Mouse (Mus musculus) left cerebral cortex, postnatal 14 days (tissue): Measurements from ENCODE around the gene Grm4. TPM values are rescaled to one million over a fixed set of nuclear protein-coding genes. Genes with fewer than 3 reads are reported as not detected.

Source experiments
- DNase-seq, 2 experiments: peaks; one replicate each; pipeline ENCODE4 v3.0.0; 2021 to 2022; ENCODE audit warnings: low spot score in 2 of 2, mixed read lengths in 1 of 2
- intact Hi-C: fragments of 180-260 bp; cut with DNase I; formaldehyde crosslinking; loops from one replicate; pipeline ENCODE4 v1.15.1; 2025
- total RNA-seq, 2 experiments: library from RNA; stranded (reverse); gene quantifications; 2 replicates each; pipeline ENCODE4 v1.2.3; 2021

Grm4 gene
- total RNA-seq, 2 experiments from 2014 or later = 24.1 to 25.6 TPM

DNA sequence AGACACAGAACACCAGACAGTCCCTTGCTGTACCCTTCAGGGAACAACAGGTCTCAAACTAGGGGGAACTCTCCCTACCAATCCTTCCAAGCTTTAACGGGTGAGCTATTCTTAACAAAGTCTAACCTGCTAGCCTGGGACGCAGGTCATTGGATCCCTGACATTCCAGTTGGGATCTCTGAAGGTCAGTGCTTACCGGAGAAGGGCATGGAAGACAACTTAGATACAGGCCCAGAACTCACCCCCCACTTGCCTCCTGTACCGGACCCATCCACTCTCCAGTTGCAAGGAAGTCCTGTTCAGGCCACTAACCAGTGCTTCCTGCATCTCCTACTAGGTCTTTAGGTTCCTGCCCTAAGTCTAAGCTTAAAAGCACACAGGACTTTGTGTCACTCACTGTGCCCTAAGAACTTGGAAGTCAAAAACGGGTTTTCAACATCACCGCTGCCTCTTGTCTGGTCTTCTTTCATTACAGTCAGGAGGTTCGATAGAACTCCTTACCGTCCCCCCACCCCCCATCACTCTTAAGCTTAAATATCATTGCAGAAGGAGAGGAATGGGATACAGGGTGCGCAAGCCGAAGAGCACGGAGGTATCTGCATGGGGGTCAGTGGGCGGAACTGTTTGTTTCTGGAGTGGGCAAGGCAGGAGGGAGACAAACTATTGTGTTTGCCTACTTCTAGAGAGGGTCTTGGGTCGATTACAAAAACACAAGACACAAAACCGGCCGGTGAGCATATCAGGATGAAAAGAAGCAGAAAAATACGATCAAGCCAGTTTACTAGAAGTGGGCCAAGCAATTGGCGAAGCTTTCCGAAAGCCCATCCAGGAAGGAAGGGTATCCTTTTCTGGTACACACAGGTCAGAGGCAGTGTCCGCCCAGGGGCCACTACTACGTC, 33.1 kb upstream of the Grm4 start:
- DNase-seq = no peak
- intact Hi-C loops = no loop called here

- no peak for DNase-seq
- intact Hi-C loops = no loop called here
Measured at GRCm38 (mm10) chr17:27552215-27553201, 31.3 kb upstream of the Grm4 start.

DNA sequence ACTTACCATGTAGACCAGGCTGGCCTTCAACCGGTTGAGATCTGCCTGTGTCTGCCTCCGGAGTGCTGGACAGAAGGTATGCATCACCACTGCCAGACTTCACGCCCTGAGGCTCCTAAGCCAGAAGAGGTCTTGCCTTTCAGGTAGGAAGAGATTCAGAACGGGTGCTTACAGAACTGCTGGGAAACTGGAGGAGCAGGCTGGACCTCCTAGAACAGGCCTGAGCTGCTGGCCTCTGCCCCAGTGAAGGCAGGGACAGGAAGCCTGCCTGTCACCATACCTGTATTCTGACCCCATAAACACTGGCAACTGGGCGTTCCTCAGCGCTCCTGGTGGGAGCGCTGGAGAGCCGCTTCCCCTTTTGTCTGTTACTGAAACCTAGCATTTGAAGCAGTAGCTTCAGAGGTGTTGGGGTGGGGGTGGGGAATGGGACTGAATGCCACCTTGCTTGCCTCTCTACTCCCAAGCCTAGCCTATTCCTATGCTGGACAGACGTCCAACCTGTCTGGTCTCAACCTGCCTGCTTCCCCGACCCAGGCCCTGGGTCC, 30.3 kb upstream of the Grm4 start:
- DNase-seq = no peak
- intact Hi-C loops = no loop called here

DNA sequence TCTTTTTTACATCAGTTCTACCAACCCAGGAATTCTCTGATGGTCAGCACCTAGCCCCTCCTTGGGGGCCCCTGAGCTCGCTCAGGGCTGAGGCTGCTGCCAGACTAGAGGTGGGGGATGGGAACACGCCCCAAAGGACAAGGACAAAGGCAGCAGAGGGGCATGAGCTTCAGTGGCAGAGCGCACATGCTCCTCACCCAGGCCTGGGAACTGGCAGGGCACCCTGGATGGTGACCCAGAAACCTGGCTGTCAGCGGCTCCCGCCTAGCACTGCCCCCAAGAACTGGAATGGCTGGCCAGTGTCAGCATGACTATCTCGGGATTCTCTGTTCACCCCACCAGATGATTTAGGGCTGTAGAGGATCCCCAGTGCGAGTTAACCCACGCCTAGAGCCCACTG, 28.0 kb upstream of the Grm4 start:
- intact Hi-C loops = no loop called here

GRCm38 (mm10) chr17:27547253-27547868, 26.2 kb upstream of the Grm4 start:
- no peak for DNase-seq
- intact Hi-C loops = no loop called here

More for the DNA sequence above, 28.0 kb upstream of the Grm4 start:
- DNase-seq = no peak

- intact Hi-C loops = no loop called here
- no peak for DNase-seq
Measured at GRCm38 (mm10) chr17:27546574-27547085, 25.4 kb upstream of the Grm4 start.

DNA sequence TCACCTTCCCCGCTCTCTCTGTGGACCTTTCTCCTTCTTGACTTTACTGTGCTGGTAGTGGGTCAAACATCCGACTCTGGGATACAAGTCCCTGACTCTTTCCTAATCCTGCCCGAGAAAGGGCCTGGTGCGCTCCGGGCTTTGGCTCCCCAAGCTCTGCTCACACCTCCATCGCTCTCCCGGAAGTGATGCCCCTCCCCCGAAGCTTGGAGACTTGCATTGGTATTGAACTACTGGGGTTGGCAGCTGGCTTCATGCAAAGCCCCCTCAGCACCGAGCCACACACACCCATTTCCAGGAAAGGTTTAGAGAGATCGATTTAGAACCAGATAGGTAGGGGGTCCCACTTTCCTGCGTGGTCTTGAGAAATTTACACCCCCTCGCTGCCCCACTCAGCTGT, 24.8 kb upstream of the Grm4 start:
- intact Hi-C loops = no loop called here
- no peak for DNase-seq

- intact Hi-C loops = no loop called here
- DNase-seq = peak; percentile 62 to 69
Measured at GRCm38 (mm10) chr17:27544551-27544950, 23.3 kb upstream of the Grm4 start.

DNA sequence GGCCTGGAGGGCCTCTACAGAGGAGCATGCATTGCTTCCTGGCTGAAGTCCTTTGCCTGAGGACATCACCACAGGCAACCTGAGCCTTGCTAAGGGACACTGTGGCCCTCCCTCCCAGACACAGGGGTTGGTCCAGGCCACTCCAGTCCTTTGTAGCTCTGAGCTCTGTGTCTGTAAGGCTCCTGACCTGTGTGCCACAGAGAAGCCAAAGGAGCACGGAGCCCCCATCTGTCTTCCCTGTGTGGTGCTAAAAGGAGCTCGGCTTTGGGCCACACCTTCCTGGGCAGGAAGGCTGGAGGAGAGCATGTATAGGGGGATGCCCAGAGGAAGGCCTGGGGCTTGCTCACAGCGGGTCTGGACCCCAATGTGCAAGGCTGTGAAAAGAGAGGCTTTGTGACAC, 20.8 kb upstream of the Grm4 start:
- intact Hi-C loops = no loop called here
- no peak for DNase-seq

GRCm38 (mm10) chr17:27541261-27541660, 20.1 kb upstream of the Grm4 start:
- intact Hi-C loops = no loop called here

DNA sequence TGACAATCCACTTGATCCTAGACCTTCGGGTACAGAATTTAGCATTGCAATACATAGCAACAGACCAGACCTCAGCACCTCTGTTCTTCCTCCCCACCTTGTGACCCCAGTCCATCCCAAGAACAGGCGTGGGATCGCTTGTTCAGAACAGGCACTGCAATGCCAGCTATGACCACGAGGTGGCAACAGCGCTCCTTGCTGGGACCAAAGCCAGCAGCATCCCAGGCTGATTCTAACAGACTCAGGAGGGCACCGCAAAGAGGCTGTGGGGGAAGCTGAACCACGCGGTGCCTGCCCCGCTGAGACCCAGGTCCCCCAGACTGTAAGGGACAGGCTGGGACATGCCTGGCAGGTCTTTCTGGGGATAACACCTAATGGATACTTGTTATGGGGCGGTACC, 13.5 kb upstream of the Grm4 start:
- intact Hi-C loops = loop anchor here (2.0 kb wide), 1 partner anchor 228 kb away; no protein-coding TSS in a partner anchor
- peak; percentile 84 to 93 for DNase-seq

More at GRCm38 (mm10) chr17:27541261-27541660, 20.1 kb upstream of the Grm4 start:
- DNase-seq = no peak

- no peak for DNase-seq
- intact Hi-C loops = no loop called here
Measured at GRCm38 (mm10) chr17:27533354-27533753, 12.2 kb upstream of the Grm4 start.

- no peak for DNase-seq
- intact Hi-C loops = no loop called here
Measured at GRCm38 (mm10) chr17:27532095-27532494, 10.9 kb upstream of the Grm4 start.

DNA sequence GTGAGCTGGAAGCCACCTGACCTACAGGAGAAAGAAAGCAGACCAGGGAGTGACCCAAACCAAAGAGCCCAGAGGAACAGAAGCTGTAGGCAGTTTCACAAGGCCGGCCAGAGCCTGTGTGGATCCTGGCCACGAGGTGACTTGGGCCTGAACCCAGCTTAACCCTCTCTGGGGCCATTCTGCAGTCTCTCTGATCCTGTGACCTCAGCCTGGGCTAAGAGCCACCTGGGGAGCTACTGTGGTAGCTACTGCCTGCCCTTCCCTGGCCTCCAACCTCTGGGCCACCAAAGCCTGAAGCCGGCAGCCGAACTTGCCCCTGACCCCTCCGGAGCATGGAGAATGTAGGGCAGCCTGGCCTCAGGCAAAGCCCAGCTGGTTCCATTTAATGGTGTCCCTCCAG, 7.6 kb upstream of the Grm4 start:
- DNase-seq = no peak
- intact Hi-C loops = no loop called here

DNA sequence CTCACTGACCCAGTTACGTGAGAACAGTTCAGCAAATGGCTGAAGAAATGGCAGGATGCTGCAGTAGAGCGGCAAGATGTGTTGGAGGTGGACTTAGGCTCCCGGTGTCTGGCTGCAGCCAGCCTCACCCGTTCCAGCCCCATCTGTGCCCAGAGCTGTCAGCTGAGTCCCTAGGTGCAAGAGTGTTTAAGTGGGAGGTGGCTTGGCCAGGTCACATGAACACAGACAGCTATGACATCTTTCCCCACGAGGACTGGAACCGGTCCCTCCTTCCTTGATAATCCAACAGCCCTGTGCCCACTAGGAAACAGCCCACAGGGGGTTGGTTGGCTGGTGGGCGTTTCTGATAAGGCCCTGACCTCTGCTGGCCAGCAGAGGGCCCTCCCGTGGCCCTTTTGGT, 6.8 kb upstream of the Grm4 start:
- intact Hi-C loops = no loop called here

DNA sequence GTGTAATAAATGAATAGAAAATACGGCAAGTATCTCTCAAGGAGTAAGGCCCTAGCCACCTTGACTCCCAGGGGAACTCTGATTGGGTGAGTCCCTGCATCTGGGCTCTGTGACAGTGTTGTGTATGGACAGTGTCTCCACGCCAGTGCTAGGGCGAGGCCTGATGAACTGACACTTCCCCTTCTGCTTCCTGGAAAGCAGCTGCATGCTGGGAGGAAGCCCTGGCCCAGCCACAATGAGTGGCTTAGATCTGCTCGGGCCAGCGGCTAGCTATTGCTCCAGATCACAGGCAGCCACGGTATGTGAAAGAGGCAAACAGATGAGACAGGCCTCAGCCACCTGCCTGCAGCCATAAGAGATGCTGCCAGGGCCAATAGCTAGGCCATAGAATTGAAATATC, 6.0 kb upstream of the Grm4 start:
- intact Hi-C loops = no loop called here

More for the DNA sequence above, 6.8 kb upstream of the Grm4 start:
- DNase-seq = no peak

GRCm38 (mm10) chr17:27523121-27523520, 1.9 kb upstream of the Grm4 start:
- intact Hi-C loops = no loop called here
- DNase-seq = no peak

More for the DNA sequence above, 6.0 kb upstream of the Grm4 start:
- no peak for DNase-seq

DNA sequence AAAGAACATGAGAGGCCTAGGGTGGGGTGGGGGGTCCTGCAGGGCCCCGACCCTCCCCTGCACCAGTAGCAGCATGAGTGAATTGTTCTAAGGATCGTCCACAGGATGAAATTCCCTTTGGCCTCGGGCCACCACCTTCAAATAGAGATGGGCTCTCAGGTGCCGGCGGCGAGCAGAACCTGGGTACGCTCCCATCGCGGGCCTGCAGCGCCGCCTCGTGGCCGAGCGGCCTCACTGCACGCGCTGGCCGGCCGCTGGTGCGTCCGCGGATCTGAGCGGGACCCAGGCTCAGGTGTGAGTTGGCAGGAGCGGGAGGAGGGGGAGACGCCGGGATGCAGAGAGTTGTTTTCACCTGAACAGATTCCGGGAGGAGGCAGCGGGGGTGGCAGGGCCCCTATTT, 646 bp downstream of the Grm4 start:
- intact Hi-C loops = loop anchor here (2.0 kb wide), 1 partner anchor 488 kb away; no protein-coding TSS in a partner anchor
- peak; percentile 45 to 62 for DNase-seq
